Mouse (Mus musculus) CH12.LX (cell line): ENCODE results near the gene Adh1. TPM values are rescaled to one million over a fixed set of nuclear protein-coding genes. Genes with fewer than 3 reads are reported as not detected.

Experiments used
- DNase-seq: peaks from one replicate; pipeline ENCODE4 v3.0.0-alpha.2; 2013; ENCODE audit errors: extremely low read depth
- H3K27ac ChIP-seq: 2 replicates; pipeline ENCODE4 v1.5.1; 2012; ENCODE audit warnings: low read depth, mild to moderate bottlenecking, control low read depth, moderate library complexity; ENCODE audit not compliant: insufficient read depth
- H3K27me3 ChIP-seq: replicated peaks from 2 replicates; pipeline ENCODE3; 2012; ENCODE audit warnings: inconsistent platforms
- H3K36me3 ChIP-seq, 2 experiments: replicated peaks in 1 of 2; 2 replicates each; pipeline versions ENCODE3 to v1.6.1; 2012; ENCODE audit warnings: inconsistent platforms in 1 of 2, low read length in 1 of 2, mild to moderate bottlenecking in 1 of 2, mixed read lengths in 1 of 2, moderate library complexity in 1 of 2; ENCODE audit not compliant: control insufficient read depth in 1 of 2, insufficient read depth in 1 of 2
- H3K4me1 ChIP-seq, 2 experiments: 2 replicates each; pipeline ENCODE4 v1.6.1; 2012; ENCODE audit warnings: inconsistent platforms in 1 of 2, moderate library complexity in 1 of 2; ENCODE audit not compliant: insufficient read depth in 2 of 2, control insufficient read depth in 1 of 2
- H3K4me2 ChIP-seq: 2 replicates; pipeline ENCODE4 v1.6.1; 2012; ENCODE audit warnings: low read depth, mild to moderate bottlenecking, control low read depth; ENCODE audit not compliant: poor library complexity, insufficient read depth, severe bottlenecking
- H3K4me3 ChIP-seq, 3 experiments: fragments of 150-350 bp in 1 of 3; sonication (generic) in 1 of 3; replicated peaks in 1 of 3; 2 replicates each; pipeline versions ENCODE3 to v1.5.1; 2011 to 2012; ENCODE audit warnings: low read depth in 2 of 3, low read length in 2 of 3, mild to moderate bottlenecking in 2 of 3, moderate library complexity in 2 of 3, control low read depth in 1 of 3, improper control_type of control experiment in 1 of 3, inconsistent platforms in 1 of 3, mixed read lengths in 1 of 3; ENCODE audit not compliant: poor library complexity in 1 of 3
- H3K79me2 ChIP-seq: replicated peaks from 2 replicates; pipeline ENCODE4 v1.6.1; 2012; ENCODE audit warnings: mild to moderate bottlenecking, moderate library complexity; ENCODE audit not compliant: control insufficient read depth, poor library complexity, insufficient read depth, severe bottlenecking; ENCODE audit errors: extremely low read depth
- H3K9ac ChIP-seq: 2 replicates; pipeline ENCODE4 v1.6.1; 2012; ENCODE audit warnings: low read depth, mild to moderate bottlenecking, control low read depth, moderate library complexity; ENCODE audit not compliant: insufficient read depth
- H3K9me3 ChIP-seq: replicated peaks from 2 replicates; pipeline ENCODE3; 2012; ENCODE audit warnings: low read length, inconsistent platforms, mixed read lengths
- BHLHE40 ChIP-seq: IDR thresholded peaks from 2 replicates; pipeline ENCODE4 v1.6.1; 2011; ENCODE audit warnings: mild to moderate bottlenecking, low read depth, low read length, improper control_type of control experiment
- CHD1 ChIP-seq: IDR thresholded peaks from 2 replicates; pipeline ENCODE4 v1.6.1; 2012; ENCODE audit warnings: low read depth, low read length, improper control_type of control experiment, inconsistent platforms
- E2F4 ChIP-seq: IDR thresholded peaks from 2 replicates; pipeline ENCODE4 v1.6.1; 2011; ENCODE audit warnings: low read depth, low read length, improper control_type of control experiment; ENCODE audit not compliant: insufficient replicate concordance
- HCFC1 ChIP-seq: IDR thresholded peaks from 2 replicates; pipeline ENCODE4 v1.6.1; 2012; ENCODE audit warnings: low read depth, mild to moderate bottlenecking, inconsistent platforms, low read length, improper control_type of control experiment
- IRF4 ChIP-seq: IDR thresholded peaks from 2 replicates; pipeline ENCODE4 v1.6.1; 2014; ENCODE audit warnings: low read depth, mild to moderate bottlenecking, inconsistent platforms, low read length, improper control_type of control experiment
- JUN ChIP-seq: IDR thresholded peaks from 2 replicates; pipeline ENCODE4 v1.6.1; 2011; ENCODE audit warnings: low read depth, mild to moderate bottlenecking, low read length, improper control_type of control experiment, moderate library complexity; ENCODE audit not compliant: insufficient read depth
- JUND ChIP-seq: conservative IDR thresholded peaks from 2 replicates; pipeline ENCODE4 v1.6.1; 2011; ENCODE audit warnings: low read depth, low read length, improper control_type of control experiment
- KAT2A ChIP-seq: IDR thresholded peaks from 2 replicates; pipeline ENCODE4 v1.6.1; 2012; ENCODE audit warnings: low read length, improper control_type of control experiment, inconsistent platforms; ENCODE audit not compliant: insufficient replicate concordance
- MAZ ChIP-seq: IDR thresholded peaks from 2 replicates; pipeline ENCODE4 v1.6.1; 2012; ENCODE audit warnings: low read depth, mild to moderate bottlenecking, inconsistent platforms, low read length, improper control_type of control experiment, moderate library complexity
- MXI1 ChIP-seq: IDR thresholded peaks from 2 replicates; pipeline ENCODE4 v1.6.1; 2011; ENCODE audit warnings: mild to moderate bottlenecking, low read depth, low read length, improper control_type of control experiment
- MYC ChIP-seq: IDR thresholded peaks from 2 replicates; pipeline ENCODE4 v1.6.1; 2011; ENCODE audit warnings: low read depth, mild to moderate bottlenecking, improper control_type of control experiment, low read length
- NRF1 ChIP-seq: IDR thresholded peaks from 2 replicates; pipeline ENCODE4 v1.6.1; 2014; ENCODE audit warnings: low read depth, mild to moderate bottlenecking, inconsistent platforms, low read length, improper control_type of control experiment, moderate library complexity
- POLR2A ChIP-seq: IDR thresholded peaks from 2 replicates; pipeline ENCODE4 v1.6.1; 2011; ENCODE audit warnings: low read depth, mild to moderate bottlenecking, improper control_type of control experiment, low read length
- RAD21 ChIP-seq: IDR thresholded peaks from 2 replicates; pipeline ENCODE4 v1.6.1; 2011; ENCODE audit warnings: low read depth, mild to moderate bottlenecking, low read length, improper control_type of control experiment, moderate library complexity
- SMC3 ChIP-seq: IDR thresholded peaks from 2 replicates; pipeline ENCODE4 v1.6.1; 2011; ENCODE audit warnings: low read depth, low read length, improper control_type of control experiment
- TCF12 ChIP-seq: IDR thresholded peaks from 2 replicates; pipeline ENCODE4 v1.6.1; 2014; ENCODE audit warnings: low read depth, mild to moderate bottlenecking, inconsistent platforms, low read length, improper control_type of control experiment
- dilution Hi-C: fragments of 300-500 bp; cut with MboI; formaldehyde crosslinking; loops from 2 replicates; pipeline ENCODE4 v1.14.3; 2020; ENCODE audit warnings: low sequenced_read_pairs; ENCODE audit not compliant: extremely low pct_unique_long_range_greater_than_20kb, extremely low pct_ligation_motif_present
- in situ Hi-C: fragments of 300-500 bp; cut with MboI; formaldehyde crosslinking; loops from 3 replicates; pipeline ENCODE4 v1.14.3; 2019; ENCODE audit warnings: low sequenced_read_pairs, low pct_ligation_motif_present, low pct_unique_long_range_greater_than_20kb, mixed read lengths
- polyA plus RNA-seq: library from polyadenylated mRNA; unstranded; fragments of >175 nt; gene quantifications from 2 replicates; pipeline ENCODE4 v1.2.1, GENCODE M21; 2012; ENCODE audit warnings: low read depth; ENCODE audit not compliant: insufficient read length
- total RNA-seq, 2 experiments: library from RNA; depleted of rRNA; stranded (reverse); fragments of 300-350 nt in 1 of 2; fragments of >200 nt in 1 of 2; gene quantifications; 2 replicates each; pipeline ENCODE4 v1.2.3; 2012 to 2014

The Adh1 gene
- total and polyA plus RNA-seq, 3 experiments, result not detected

DNA sequence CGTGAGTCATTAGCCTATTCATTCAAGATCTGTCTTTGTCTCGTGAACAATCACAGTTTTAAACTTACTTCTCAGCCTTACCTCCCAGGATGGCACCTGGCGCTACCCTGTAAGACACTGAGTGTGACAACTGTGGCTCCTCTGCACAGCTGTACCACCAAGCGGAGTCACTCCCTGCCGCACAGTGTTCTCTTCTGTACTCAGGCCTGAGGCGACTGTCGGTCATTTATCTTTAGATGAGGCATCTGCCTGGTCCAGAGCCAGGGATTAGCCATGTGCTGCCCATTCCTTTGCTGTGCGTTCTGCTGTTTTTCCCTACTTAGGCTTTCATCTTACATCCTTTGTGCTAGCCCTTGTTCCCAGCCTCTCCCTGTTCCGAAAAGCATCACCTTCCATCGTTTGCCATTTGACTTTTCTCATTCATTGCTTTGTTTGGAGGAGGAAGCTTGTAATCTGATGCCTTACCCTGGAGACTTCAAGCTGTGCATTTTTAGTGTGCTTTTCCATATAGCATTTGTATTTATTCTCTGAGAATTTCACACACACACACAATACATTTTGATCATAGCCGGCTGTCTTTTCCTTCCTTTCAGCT lies 45.3 kb upstream of the Adh1 start:
- no peak for DNase-seq
- dilution Hi-C loops (no loop called here), in situ Hi-C loops (no loop called here)
- Histone ChIP-seq H3K36me3 (no peaks in the 10 kb centered on the region), H3K27me3 (no peaks in the 10 kb centered on the region), H3K4me1 (peaks cover 0 to 6% of the 10 kb centered on the region in 2 experiments; a peak in 2 of 4 replicates), H3K4me3 (no peak overlapping the region), H3K4me2 (no peak overlapping the region), H3K79me2 (no peaks in the 10 kb centered on the region), H3K9me3 (peaks cover 5% of the 10 kb centered on the region), H3K9ac (no peak overlapping the region), H3K27ac (no peak overlapping the region)
- no peak for TF ChIP-seq NRF1

DNA sequence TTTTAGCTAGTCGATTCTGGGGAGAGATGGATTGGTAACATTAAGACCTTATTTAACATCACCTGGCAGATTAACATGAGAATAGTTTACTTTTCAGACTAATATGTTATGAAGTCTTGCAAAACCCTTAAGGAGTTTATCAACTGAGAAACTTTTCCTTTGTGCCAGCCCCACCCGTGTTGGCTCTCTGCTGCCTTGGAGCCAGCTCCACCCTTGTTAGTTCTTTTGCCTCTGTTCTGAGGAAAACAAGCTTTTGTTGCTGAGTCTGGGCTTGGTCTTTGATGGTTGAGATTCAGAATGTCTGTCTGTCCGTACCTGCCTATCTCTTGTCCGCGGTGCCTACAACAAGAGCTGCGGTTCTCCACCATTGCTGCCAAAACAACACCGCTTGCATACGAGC lies 44.7 kb upstream of the Adh1 start:
- no peaks in the 10 kb centered on the region for H3K27me3 ChIP-seq
- H3K79me2 ChIP-seq, result no peaks in the 10 kb centered on the region
- in situ Hi-C loops (no loop called here), dilution Hi-C loops (no loop called here)
- no peaks in the 10 kb centered on the region; a peak in 1 of 4 replicates for H3K4me1 ChIP-seq
- TF ChIP-seq SMC3 (no peak), CHD1 (no peak), KAT2A (no peak), BHLHE40 (no peak), HCFC1 (no peak), MAZ (no peak), TCF12 (no peak), POLR2A (no peak), MXI1 (no peak), IRF4 (no peak), RAD21 (no peak), MYC (no peak), E2F4 (no peak), JUND (no peak), JUN (no peak)
- no peak for DNase-seq
- peaks cover 5% of the 10 kb centered on the region for H3K9me3 ChIP-seq
- H3K27ac ChIP-seq, result no peak overlapping the region
- no peak overlapping the region for H3K4me3 ChIP-seq
- H3K9ac ChIP-seq, result no peak overlapping the region
- no peaks in the 10 kb centered on the region for H3K36me3 ChIP-seq
- H3K4me2 ChIP-seq, result no peak overlapping the region
